Mouse (Mus musculus): ENCODE data around the gene Nhs. TPM values are rescaled to one million over a fixed set of nuclear protein-coding genes. Genes with fewer than 3 reads are reported as not detected.

Nhs gene
- polyA plus RNA-seq, 1 experiment from 2014 or later: 0.74 TPM

DNA sequence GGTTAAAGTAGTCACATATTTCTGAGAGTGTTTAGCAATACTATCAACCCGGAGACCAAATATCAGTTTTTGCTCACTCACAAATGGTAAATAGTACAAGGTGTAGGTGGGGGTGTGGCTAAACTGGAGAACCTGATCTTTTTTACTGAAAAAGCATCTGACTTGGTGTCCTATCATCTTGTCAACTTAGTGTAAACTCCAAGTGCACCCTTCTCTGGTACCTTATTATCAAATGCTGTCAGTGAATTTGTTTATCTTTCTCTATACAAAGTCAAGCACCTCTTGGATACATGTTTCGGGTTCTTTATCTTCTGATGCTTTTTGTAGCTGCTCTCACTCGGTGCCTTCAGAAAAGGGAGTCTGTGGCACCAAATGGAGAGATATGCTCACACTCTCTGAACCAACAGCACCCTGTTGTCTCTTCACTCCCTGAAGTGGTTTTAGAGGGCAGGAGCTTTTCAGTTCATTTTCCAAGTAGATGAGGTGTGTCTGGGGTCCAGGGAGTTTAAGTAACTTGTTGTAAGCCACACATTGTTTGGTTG lies 187.5 kb downstream of the Nhs start:
- peaks cover 6% of the 10 kb centered on the region; the same call in 1 of the 2 replicates for H3K27me3 ChIP-seq (replicated peaks; ENCODE audit: control insufficient read depth, insufficient read depth, low read length)
- H3K36me3 ChIP-seq (ENCODE audit: control insufficient read depth, insufficient read depth, low read length): no peaks in the 10 kb centered on the region
- H3K4me3 ChIP-seq (ENCODE audit: low read depth, low read length): no peak overlapping the region
- WGBS: 47% methylated on average over 3 of the region's 3 CpGs
- 0 out of 2 replicates have a peak, but pooled peaks cover 5% of the 10 kb centered on the region for H3K4me1 ChIP-seq (replicated peaks; ENCODE audit: control insufficient read depth, insufficient read depth, low read length)
- peak overlapping the region; percentile 48; the same call in 1 of the 2 replicates for H3K27ac ChIP-seq (ENCODE audit: low read depth, low read length)
- peak; percentile 80 for ATAC-seq (replicated peaks; ENCODE audit: low FRiP score)
- no peak overlapping the region for H3K9ac ChIP-seq (ENCODE audit: low read depth, low read length)
- no peaks in the 10 kb centered on the region for H3K9me3 ChIP-seq (ENCODE audit: control insufficient read depth, low read length)
- no peak for DNase-seq (ENCODE audit: low spot score)
- no peak overlapping the region for H3K4me2 ChIP-seq

DNA sequence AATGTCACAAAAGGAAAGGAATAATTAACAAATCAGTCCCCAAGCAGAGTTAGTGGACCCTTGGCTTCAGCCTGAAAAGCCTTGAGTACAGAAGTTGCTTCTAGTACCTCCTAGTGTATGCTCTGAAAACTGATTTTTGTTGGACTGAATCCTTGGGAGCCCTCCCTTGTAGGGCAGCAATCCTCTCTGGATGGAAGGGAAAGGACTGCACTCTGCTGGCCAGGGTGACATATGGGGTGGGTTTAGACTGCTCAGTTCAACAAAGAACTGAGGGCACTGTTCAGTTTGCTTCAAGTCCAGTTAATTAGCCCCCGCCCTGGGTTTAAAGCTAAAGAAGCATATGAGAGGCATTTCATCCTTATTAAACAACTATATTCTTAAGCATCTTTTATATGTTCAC lies 188.4 kb downstream of the Nhs start:
- no peaks in the 10 kb centered on the region for H3K36me3 ChIP-seq (ENCODE audit: control insufficient read depth, insufficient read depth, low read length)
- peaks cover 6% of the 10 kb centered on the region; the same call in 1 of the 2 replicates for H3K27me3 ChIP-seq (replicated peaks; ENCODE audit: control insufficient read depth, insufficient read depth, low read length)
- 0 out of 2 replicates have a peak, but pooled peaks cover 5% of the 10 kb centered on the region for H3K4me1 ChIP-seq (replicated peaks; ENCODE audit: control insufficient read depth, insufficient read depth, low read length)
- no peak overlapping the region for H3K9ac ChIP-seq (ENCODE audit: low read depth, low read length)
- DNase-seq (ENCODE audit: low spot score): no peak
- H3K4me3 ChIP-seq (ENCODE audit: low read depth, low read length): no peak overlapping the region
- H3K9me3 ChIP-seq (ENCODE audit: control insufficient read depth, low read length): no peaks in the 10 kb centered on the region
- 87% methylated on average over 1 of the region's 1 CpGs for WGBS
- H3K4me2 ChIP-seq: no peak overlapping the region
- no peak overlapping the region for H3K27ac ChIP-seq (ENCODE audit: low read depth, low read length)
- no peak for ATAC-seq (replicated peaks; ENCODE audit: low FRiP score)

GRCm38 (mm10) chrX:161967692-161968091 lies 191.8 kb downstream of the Nhs start:
- Histone ChIP-seq H3K9ac (ENCODE audit: low read depth, low read length) (no peak overlapping the region), H3K27me3 (replicated peaks; ENCODE audit: control insufficient read depth, insufficient read depth, low read length) (0 out of 2 replicates have a peak, but pooled peaks cover 7% of the 10 kb centered on the region), H3K36me3 (ENCODE audit: control insufficient read depth, insufficient read depth, low read length) (no peaks in the 10 kb centered on the region), H3K4me3 (ENCODE audit: low read depth, low read length) (no peak overlapping the region), H3K4me1 (replicated peaks; ENCODE audit: control insufficient read depth, insufficient read depth, low read length) (no peaks in the 10 kb centered on the region), H3K27ac (ENCODE audit: low read depth, low read length) (no peak overlapping the region), H3K9me3 (ENCODE audit: control insufficient read depth, low read length) (no peaks in the 10 kb centered on the region), H3K4me2 (no peak overlapping the region)
- no peak for DNase-seq (ENCODE audit: low spot score)
- ATAC-seq (replicated peaks; ENCODE audit: low FRiP score): no peak
- WGBS: 33% methylated on average over 4 of the region's 4 CpGs

DNA sequence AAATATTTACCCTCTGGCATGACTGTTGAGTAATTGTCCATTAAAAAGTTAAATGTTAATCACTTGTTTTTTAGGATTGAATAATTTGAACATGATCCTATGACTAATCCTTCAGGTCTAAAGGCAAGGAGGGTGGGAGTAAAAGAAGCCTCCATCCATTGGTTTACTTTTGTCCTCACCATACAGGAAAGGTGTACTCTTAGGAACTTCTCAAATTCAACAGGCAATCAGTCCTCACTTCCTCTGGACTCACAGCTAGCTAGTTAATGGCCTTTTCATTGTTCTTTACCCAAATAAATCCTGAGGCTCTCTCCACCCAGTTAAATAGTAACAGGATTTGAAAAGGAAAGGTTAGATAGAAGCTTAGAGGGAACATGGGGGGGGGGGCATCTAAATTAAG lies 196.2 kb downstream of the Nhs start:
- no peak overlapping the region for H3K27ac ChIP-seq (ENCODE audit: low read depth, low read length)
- H3K9me3 ChIP-seq (ENCODE audit: control insufficient read depth, low read length): no peaks in the 10 kb centered on the region
- no peaks in the 10 kb centered on the region for H3K4me1 ChIP-seq (replicated peaks; ENCODE audit: control insufficient read depth, insufficient read depth, low read length)
- H3K4me3 ChIP-seq (ENCODE audit: low read depth, low read length): no peak overlapping the region
- no peaks in the 10 kb centered on the region for H3K36me3 ChIP-seq (ENCODE audit: control insufficient read depth, insufficient read depth, low read length)
- H3K9ac ChIP-seq (ENCODE audit: low read depth, low read length): no peak overlapping the region
- ATAC-seq (replicated peaks; ENCODE audit: low FRiP score) (no peak), DNase-seq (ENCODE audit: low spot score) (no peak)
- H3K27me3 ChIP-seq (replicated peaks; ENCODE audit: control insufficient read depth, insufficient read depth, low read length): peaks cover 7% of the 10 kb centered on the region; the same call in 1 of the 2 replicates
- H3K4me2 ChIP-seq: no peak overlapping the region

GRCm38 (mm10) chrX:161962855-161963254 lies 196.7 kb downstream of the Nhs start:
- Histone ChIP-seq H3K4me3 (ENCODE audit: low read depth, low read length) (no peak overlapping the region), H3K9ac (ENCODE audit: low read depth, low read length) (no peak overlapping the region), H3K27me3 (replicated peaks; ENCODE audit: control insufficient read depth, insufficient read depth, low read length) (peaks cover 7% of the 10 kb centered on the region; the same call in 1 of the 2 replicates), H3K4me2 (no peak overlapping the region), H3K4me1 (replicated peaks; ENCODE audit: control insufficient read depth, insufficient read depth, low read length) (no peaks in the 10 kb centered on the region), H3K36me3 (ENCODE audit: control insufficient read depth, insufficient read depth, low read length) (no peaks in the 10 kb centered on the region), H3K9me3 (ENCODE audit: control insufficient read depth, low read length) (no peaks in the 10 kb centered on the region), H3K27ac (ENCODE audit: low read depth, low read length) (no peak overlapping the region)
- ATAC-seq (replicated peaks; ENCODE audit: low FRiP score): no peak
- no peak for DNase-seq (ENCODE audit: low spot score)
- WGBS: 69% methylated on average over 1 of the region's 1 CpGs

- no peak for DNase-seq (ENCODE audit: low spot score)
- WGBS: 66% methylated on average over 6 of the region's 6 CpGs
- Histone ChIP-seq H3K4me3 (ENCODE audit: low read depth, low read length) (no peak overlapping the region), H3K4me1 (replicated peaks; ENCODE audit: control insufficient read depth, insufficient read depth, low read length) (no peaks in the 10 kb centered on the region), H3K27me3 (replicated peaks; ENCODE audit: control insufficient read depth, insufficient read depth, low read length) (peaks cover 10% of the 10 kb centered on the region; the same call in 1 of the 2 replicates), H3K36me3 (ENCODE audit: control insufficient read depth, insufficient read depth, low read length) (no peaks in the 10 kb centered on the region), H3K27ac (ENCODE audit: low read depth, low read length) (no peak overlapping the region), H3K9me3 (ENCODE audit: control insufficient read depth, low read length) (no peaks in the 10 kb centered on the region), H3K4me2 (no peak overlapping the region), H3K9ac (ENCODE audit: low read depth, low read length) (no peak overlapping the region)
- ATAC-seq (replicated peaks; ENCODE audit: low FRiP score): no peak
These were observed 197.8 kb downstream of the Nhs start for GRCm38 (mm10) chrX:161961756-161962155.

GRCm38 (mm10) chrX:161961176-161961575 lies 198.4 kb downstream of the Nhs start:
- Histone ChIP-seq H3K9me3 (ENCODE audit: control insufficient read depth, low read length) (no peaks in the 10 kb centered on the region), H3K36me3 (ENCODE audit: control insufficient read depth, insufficient read depth, low read length) (no peaks in the 10 kb centered on the region), H3K27ac (ENCODE audit: low read depth, low read length) (no peak overlapping the region), H3K4me3 (ENCODE audit: low read depth, low read length) (no peak overlapping the region), H3K9ac (ENCODE audit: low read depth, low read length) (no peak overlapping the region), H3K4me2 (no peak overlapping the region), H3K4me1 (replicated peaks; ENCODE audit: control insufficient read depth, insufficient read depth, low read length) (no peaks in the 10 kb centered on the region), H3K27me3 (replicated peaks; ENCODE audit: control insufficient read depth, insufficient read depth, low read length) (peaks cover 14% of the 10 kb centered on the region; the same call in 1 of the 2 replicates)
- 67% methylated on average over 4 of the region's 4 CpGs for WGBS
- DNase-seq (ENCODE audit: low spot score): no peak
- ATAC-seq (replicated peaks; ENCODE audit: low FRiP score): no peak

GRCm38 (mm10) chrX:161952356-161952755 lies 207.2 kb downstream of the Nhs start:
- H3K36me3 ChIP-seq (ENCODE audit: control insufficient read depth, insufficient read depth, low read length): no peaks in the 10 kb centered on the region
- no peak overlapping the region for H3K4me3 ChIP-seq (ENCODE audit: low read depth, low read length)
- H3K27me3 ChIP-seq (replicated peaks; ENCODE audit: control insufficient read depth, insufficient read depth, low read length): peaks cover 11% of the 10 kb centered on the region
- no peak overlapping the region for H3K9ac ChIP-seq (ENCODE audit: low read depth, low read length)
- ATAC-seq (replicated peaks; ENCODE audit: low FRiP score) (no peak), DNase-seq (ENCODE audit: low spot score) (no peak)
- no peak overlapping the region for H3K4me2 ChIP-seq
- no peaks in the 10 kb centered on the region for H3K9me3 ChIP-seq (ENCODE audit: control insufficient read depth, low read length)
- H3K4me1 ChIP-seq (replicated peaks; ENCODE audit: control insufficient read depth, insufficient read depth, low read length): no peaks in the 10 kb centered on the region
- no peak overlapping the region for H3K27ac ChIP-seq (ENCODE audit: low read depth, low read length)

GRCm38 (mm10) chrX:161943098-161943680 lies 216.3 kb downstream of the Nhs start:
- WGBS: 51% methylated on average over 4 of the region's 4 CpGs
- ATAC-seq (replicated peaks; ENCODE audit: low FRiP score): no peak
- DNase-seq (ENCODE audit: low spot score): no peak
- Histone ChIP-seq H3K9ac (ENCODE audit: low read depth, low read length) (no peak overlapping the region), H3K36me3 (ENCODE audit: control insufficient read depth, insufficient read depth, low read length) (no peaks in the 10 kb centered on the region), H3K9me3 (ENCODE audit: control insufficient read depth, low read length) (no peaks in the 10 kb centered on the region), H3K4me3 (ENCODE audit: low read depth, low read length) (no peak overlapping the region), H3K27ac (ENCODE audit: low read depth, low read length) (no peak overlapping the region), H3K27me3 (replicated peaks; ENCODE audit: control insufficient read depth, insufficient read depth, low read length) (peaks cover 6% of the 10 kb centered on the region; the same call in 1 of the 2 replicates), H3K4me1 (replicated peaks; ENCODE audit: control insufficient read depth, insufficient read depth, low read length) (no peaks in the 10 kb centered on the region), H3K4me2 (no peak overlapping the region)
